Mouse (Mus musculus) stomach, embryonic 14.5 days (tissue): ENCODE measurements around the gene Cyp4f37. TPM values are rescaled to one million over a fixed set of nuclear protein-coding genes. Genes with fewer than 3 reads are reported as not detected.
"Not testable (repeated sequence)": the region's sequence is repeated elsewhere in the genome, so short reads cannot be mapped to it uniquely, and the experiment has no call there.

ENCODE experiments used
- ATAC-seq: fragments of 200-750 bp; cut with Nextera tagmentation; 2 replicates; pipeline ENCODE4 v1.8.0; 2017; ENCODE audit warnings: low read depth, moderate TSS enrichment; ENCODE audit not compliant: insufficient number of reproducible peaks, insufficient read depth, low FRiP score
- H3K27ac ChIP-seq: fragments of 300-500 bp; sonication (generic); 2 replicates; pipeline ENCODE4 v1.5.1; 2014; ENCODE audit warnings: mild to moderate bottlenecking, low read length, moderate library complexity, mixed read lengths
- H3K27me3 ChIP-seq: fragments of 300-500 bp; sonication (generic); 2 replicates; pipeline ENCODE4 v1.6.1; 2014; ENCODE audit warnings: low read length, control low read depth, mixed read lengths; ENCODE audit not compliant: control insufficient read depth, insufficient read depth
- H3K36me3 ChIP-seq: fragments of 300-500 bp; sonication (generic); 2 replicates; pipeline ENCODE4 v1.6.1; 2014; ENCODE audit warnings: mild to moderate bottlenecking, control low read depth, low read length, moderate library complexity, mixed read lengths; ENCODE audit not compliant: control insufficient read depth, insufficient read depth
- H3K4me1 ChIP-seq: fragments of 300-500 bp; sonication (generic); 2 replicates; pipeline ENCODE4 v1.6.1; 2014; ENCODE audit warnings: low read length, control low read depth, mixed read lengths; ENCODE audit not compliant: control insufficient read depth, insufficient read depth
- H3K4me2 ChIP-seq: fragments of 300-500 bp; sonication (generic); replicated peaks from 2 replicates; pipeline ENCODE4 v1.6.1; 2014; ENCODE audit warnings: low read depth, low read length, control low read depth
- H3K4me3 ChIP-seq: fragments of 300-500 bp; sonication (generic); 2 replicates; pipeline ENCODE4 v1.5.1; 2014; ENCODE audit warnings: low read depth, low read length, control low read depth
- H3K9ac ChIP-seq: fragments of 300-500 bp; sonication (generic); replicated peaks from 2 replicates; pipeline ENCODE4 v1.6.1; 2014; ENCODE audit warnings: low read depth, mild to moderate bottlenecking, control low read depth, low read length, moderate library complexity, mixed read lengths
- H3K9me3 ChIP-seq: fragments of 300-500 bp; sonication (generic); 2 replicates; pipeline ENCODE4 v1.6.1; 2016; ENCODE audit warnings: low read depth, low read length, control low read depth; ENCODE audit not compliant: control insufficient read depth
- WGBS: fragments of 180-500 bp; shearing (Covaris S2); extraction: QIAGEN DNeasy Blood & Tissue Kit; methylation state at CpG from one replicate; pipeline ENCODE4 v1.1.7; 2014; 5-methylcytosine and 5-hydroxymethylcytosine counted together
- polyA plus RNA-seq: library from polyadenylated mRNA; unstranded; fragments of >200 nt; fragmentation: Nextera tagmentation; extraction: Ambion mirVana; gene quantifications from 2 replicates; pipeline ENCODE4 v1.2.1, GENCODE M21; 2014

The Cyp4f37 gene
- polyA plus RNA-seq, 1 experiment from 2014 or later = not detected

DNA sequence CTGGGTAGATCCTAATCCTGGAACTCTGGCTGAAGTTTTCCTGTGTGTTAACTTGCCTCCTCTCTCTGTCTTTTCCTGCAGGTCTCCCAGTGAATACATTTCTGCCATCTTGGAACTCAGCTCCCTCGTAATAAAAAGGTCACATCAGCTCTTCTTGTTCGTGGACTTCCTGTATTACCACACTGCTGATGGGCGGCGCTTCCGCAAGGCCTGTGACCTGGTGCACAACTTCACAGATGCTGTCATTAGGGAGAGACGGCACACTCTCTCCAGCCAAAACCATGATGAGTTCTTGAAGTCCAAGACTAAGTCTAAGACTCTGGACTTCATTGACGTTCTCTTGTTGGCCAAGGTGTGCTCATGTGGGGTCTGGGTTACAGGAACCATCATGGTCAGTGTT is 8.6 kb downstream of the Cyp4f37 start:
- H3K36me3 ChIP-seq, ATAC-seq, H3K9ac ChIP-seq, H3K27me3 ChIP-seq, H3K4me3 ChIP-seq, H3K9me3 ChIP-seq, H3K4me1 ChIP-seq, H3K4me2 ChIP-seq, H3K27ac ChIP-seq: not testable (repeated sequence)
- 83% methylated on average over 7 of the region's 7 CpGs for WGBS

DNA sequence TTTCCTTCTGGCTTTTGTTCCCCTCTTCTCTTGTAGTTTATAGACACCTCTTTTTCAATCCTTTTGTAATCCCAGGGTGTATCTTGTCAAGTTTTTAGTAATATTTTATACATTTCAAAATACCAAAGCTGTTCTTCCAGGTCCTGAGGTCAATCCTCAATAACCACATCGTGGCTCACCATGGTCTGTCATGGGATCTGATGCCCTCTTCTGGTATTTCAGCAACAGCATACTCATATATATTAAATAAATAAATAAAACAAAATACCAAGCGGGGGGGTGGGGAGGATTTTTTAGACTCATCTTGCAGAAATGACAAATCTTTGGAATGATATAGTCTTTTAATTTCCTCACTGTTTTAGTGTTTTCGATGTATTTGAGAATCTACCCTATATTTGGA is 10.8 kb downstream of the Cyp4f37 start:
- Histone ChIP-seq H3K4me1 (no peaks in the 10 kb centered on the region), H3K36me3 (no peaks in the 10 kb centered on the region), H3K27me3 (no peaks in the 10 kb centered on the region), H3K9me3 (no peaks in the 10 kb centered on the region), H3K4me3 (no peak overlapping the region), H3K27ac (no peak overlapping the region), H3K4me2 (no peak overlapping the region), H3K9ac (no peak overlapping the region)
- 69% methylated on average over 3 of the region's 3 CpGs for WGBS
- no peak for ATAC-seq

DNA sequence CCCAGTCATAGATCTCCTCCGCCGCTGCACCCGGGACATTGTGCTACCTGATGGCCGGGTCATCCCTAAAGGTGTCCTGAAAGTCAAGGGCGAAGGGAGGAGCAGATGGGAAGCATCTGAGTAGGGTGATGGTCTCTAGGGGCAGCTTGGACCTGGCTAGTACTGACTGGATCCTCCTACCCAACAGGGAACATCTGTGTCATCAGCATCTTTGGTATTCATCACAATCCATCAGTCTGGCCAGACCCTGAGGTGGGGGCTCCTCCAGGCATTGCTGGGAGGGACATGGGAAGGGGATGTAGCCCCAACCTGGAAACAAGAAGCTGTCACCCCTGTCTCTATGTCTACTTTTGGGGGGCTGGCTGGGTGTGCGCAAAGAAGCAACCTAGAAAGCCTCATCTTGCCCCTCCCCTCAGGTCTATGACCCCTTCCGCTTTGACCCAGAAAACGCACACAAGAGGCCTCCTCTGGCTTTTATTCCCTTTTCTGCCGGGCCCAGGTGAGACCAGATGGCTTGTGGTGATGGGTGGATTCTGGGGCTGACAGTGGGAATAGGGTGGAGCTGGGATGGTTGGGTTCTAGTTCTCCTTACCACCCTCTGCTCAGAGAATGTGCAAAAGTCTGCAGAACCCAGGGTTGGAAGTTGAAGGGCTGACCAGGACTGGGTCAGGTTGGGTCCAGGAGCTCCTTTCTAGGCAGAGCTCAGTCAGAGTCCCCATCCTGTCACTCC is 13.3 kb downstream of the Cyp4f37 start:
- not testable (repeated sequence) for ATAC-seq, H3K9ac ChIP-seq, H3K36me3 ChIP-seq, H3K9me3 ChIP-seq, H3K27ac ChIP-seq, H3K27me3 ChIP-seq, H3K4me1 ChIP-seq
- H3K4me3 ChIP-seq = peak overlapping the region; percentile 28
- WGBS = 88% methylated on average over 9 of the region's 9 CpGs
- peak overlapping the region; percentile 53 for H3K4me2 ChIP-seq

DNA sequence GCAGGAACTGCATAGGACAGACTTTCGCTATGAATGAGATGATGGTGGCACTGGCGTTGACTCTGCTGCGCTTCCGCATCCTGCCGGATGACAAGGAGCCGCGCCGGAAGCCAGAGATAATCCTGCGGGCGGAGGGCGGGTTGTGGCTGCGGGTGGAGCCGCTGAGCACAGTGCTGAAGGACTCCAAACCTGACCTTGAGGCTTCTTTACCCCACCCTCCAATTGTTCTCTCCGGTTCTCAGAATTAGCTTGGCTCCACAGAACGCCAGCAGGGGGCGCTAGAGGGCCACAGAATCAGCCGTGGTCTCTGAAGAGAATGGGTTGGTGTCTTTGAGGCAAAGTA is 13.8 kb downstream of the Cyp4f37 start:
- H3K4me3 ChIP-seq = peak overlapping the region; percentile 28
- no peak overlapping the region for H3K9ac ChIP-seq
- no peaks in the 10 kb centered on the region for H3K27me3 ChIP-seq
- no peaks in the 10 kb centered on the region for H3K9me3 ChIP-seq
- H3K4me1 ChIP-seq = no peaks in the 10 kb centered on the region
- H3K36me3 ChIP-seq = no peaks in the 10 kb centered on the region
- ATAC-seq = peak; percentile 69; the same call in 1 of the 2 replicates
- no peak overlapping the region for H3K27ac ChIP-seq
- WGBS = 2% methylated on average over 17 of the region's 17 CpGs
- peak overlapping the region; percentile 53 for H3K4me2 ChIP-seq

DNA sequence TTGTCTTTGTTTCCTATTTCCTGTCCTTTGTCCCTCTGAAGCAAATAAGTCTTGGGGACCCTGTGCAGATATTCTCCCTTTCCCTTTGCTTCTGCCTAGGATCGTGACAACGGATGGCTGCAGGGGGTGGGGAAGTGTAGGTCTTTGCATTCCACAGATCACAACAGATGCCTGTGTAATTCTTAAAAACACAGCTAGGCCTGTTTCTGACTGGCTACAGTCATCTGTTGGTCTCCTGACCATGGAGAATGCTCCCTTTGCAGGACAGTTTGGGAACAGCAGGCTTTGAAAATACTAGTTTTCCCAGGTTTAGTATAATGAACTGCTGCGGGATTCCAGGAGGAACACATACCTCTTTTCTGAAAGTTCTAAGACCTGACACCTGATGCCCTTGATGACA is 15.2 kb downstream of the Cyp4f37 start:
- Histone ChIP-seq H3K9ac (no peak overlapping the region), H3K4me1 (no peaks in the 10 kb centered on the region), H3K9me3 (no peaks in the 10 kb centered on the region), H3K36me3 (no peaks in the 10 kb centered on the region), H3K27me3 (no peaks in the 10 kb centered on the region), H3K4me2 (no peak overlapping the region), H3K27ac (no peak overlapping the region), H3K4me3 (no peak overlapping the region)
- no peak for ATAC-seq
- WGBS = 64% methylated on average over 3 of the region's 3 CpGs

DNA sequence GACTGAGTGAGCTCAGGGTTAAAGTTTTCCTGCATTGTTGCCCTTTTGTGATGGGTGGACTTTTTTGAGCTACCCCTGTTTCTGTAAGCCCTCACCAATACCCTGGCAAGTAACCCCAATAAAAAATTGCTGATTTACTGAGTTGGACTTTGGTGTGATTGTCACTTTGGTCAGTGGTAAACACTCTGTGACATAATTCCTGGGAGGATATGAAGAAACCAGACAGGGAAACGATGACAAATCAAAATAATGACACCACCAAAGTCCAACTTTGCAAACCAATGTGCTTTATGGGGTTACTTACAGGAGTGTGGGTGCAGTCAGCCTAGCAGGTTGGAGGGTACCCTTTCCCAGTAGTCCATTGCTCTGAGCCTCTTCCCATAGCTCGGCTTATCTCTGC is 16.0 kb downstream of the Cyp4f37 start:
- no peak overlapping the region for H3K27ac ChIP-seq
- H3K9ac ChIP-seq = no peak overlapping the region
- H3K9me3 ChIP-seq = no peaks in the 10 kb centered on the region
- 91% methylated on average over 2 of the region's 2 CpGs for WGBS
- no peaks in the 10 kb centered on the region for H3K36me3 ChIP-seq
- no peak overlapping the region for H3K4me3 ChIP-seq
- H3K4me2 ChIP-seq = no peak overlapping the region
- no peak for ATAC-seq
- H3K27me3 ChIP-seq = no peaks in the 10 kb centered on the region
- no peaks in the 10 kb centered on the region for H3K4me1 ChIP-seq

DNA sequence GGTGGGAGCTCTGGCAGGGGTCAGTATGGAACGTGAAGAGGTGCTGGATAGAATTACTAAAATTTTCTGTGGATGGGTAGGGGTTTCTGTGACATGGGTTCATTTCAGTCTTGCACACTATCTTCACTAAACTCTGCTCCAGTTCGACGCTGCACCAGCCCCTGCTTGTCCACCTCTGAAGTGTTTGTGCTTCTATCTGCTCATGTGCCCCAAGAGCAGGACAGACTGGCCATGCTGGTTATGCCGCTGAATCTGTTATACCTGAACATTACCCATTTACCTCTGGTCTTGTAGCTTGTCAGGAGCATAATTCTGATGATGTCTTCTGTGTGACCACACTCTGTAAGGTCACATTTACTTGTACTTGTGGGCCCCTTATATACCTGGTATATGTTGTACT is 25.5 kb downstream of the Cyp4f37 start:
- H3K4me3 ChIP-seq = no peak overlapping the region
- no peak overlapping the region for H3K27ac ChIP-seq
- no peaks in the 10 kb centered on the region for H3K4me1 ChIP-seq
- H3K36me3 ChIP-seq = no peaks in the 10 kb centered on the region
- H3K4me2 ChIP-seq = no peak overlapping the region
- WGBS = 87% methylated on average over 4 of the region's 4 CpGs
- no peaks in the 10 kb centered on the region for H3K9me3 ChIP-seq
- no peak overlapping the region for H3K9ac ChIP-seq
- no peaks in the 10 kb centered on the region for H3K27me3 ChIP-seq
- ATAC-seq = no peak

DNA sequence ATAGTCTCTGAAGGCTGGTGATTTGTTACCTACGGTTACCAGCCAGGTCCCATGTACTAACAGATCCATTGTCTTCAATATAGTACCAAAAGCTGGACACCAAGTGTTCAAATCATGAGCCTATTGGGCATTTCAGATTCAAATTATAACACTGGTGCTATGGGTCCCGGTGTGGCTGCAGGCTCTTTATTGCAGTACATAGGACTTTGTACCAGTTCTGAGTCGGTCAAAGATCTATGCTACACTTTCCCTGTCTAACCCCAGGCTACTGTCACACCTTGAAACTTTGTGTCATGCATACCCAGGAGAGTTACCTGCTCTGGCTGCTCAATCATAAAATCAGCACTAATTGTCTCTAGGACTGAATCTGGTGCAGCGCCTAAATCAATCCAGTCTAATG is 32.8 kb downstream of the Cyp4f37 start:
- Histone ChIP-seq H3K4me2 (no peak overlapping the region), H3K36me3 (no peaks in the 10 kb centered on the region), H3K27me3 (no peaks in the 10 kb centered on the region), H3K9ac (no peak overlapping the region), H3K4me3 (no peak overlapping the region), H3K27ac (no peak overlapping the region), H3K4me1 (no peaks in the 10 kb centered on the region), H3K9me3 (no peaks in the 10 kb centered on the region)
- no peak for ATAC-seq
- 91% methylated on average over 4 of the region's 4 CpGs for WGBS

DNA sequence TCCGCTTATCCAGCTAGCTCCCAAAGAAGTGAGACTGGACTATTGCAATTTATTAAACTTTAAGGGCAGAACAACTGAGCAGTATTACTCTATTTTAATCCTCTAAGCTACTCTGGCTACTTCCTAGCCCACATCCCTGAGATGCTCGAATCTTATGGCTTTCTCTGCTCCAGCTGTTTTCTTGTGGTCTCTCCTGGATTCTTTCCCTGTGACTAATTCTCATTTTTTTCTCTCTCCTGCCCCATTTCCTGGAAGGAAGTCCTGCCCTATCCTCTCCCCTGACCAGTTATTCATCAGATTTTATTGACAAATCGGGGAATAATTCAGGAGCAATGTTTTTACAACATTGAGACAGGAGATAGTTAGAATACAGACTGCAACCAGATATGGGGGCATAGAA is 35.9 kb downstream of the Cyp4f37 start:
- Histone ChIP-seq H3K4me2 (no peak overlapping the region), H3K27me3 (no peaks in the 10 kb centered on the region), H3K4me1 (no peaks in the 10 kb centered on the region), H3K9me3 (no peaks in the 10 kb centered on the region), H3K4me3 (no peak overlapping the region), H3K9ac (no peak overlapping the region), H3K27ac (no peak overlapping the region), H3K36me3 (no peaks in the 10 kb centered on the region)
- no peak for ATAC-seq
- WGBS = 73% methylated on average over 3 of the region's 3 CpGs
